Mouse (Mus musculus) c-Kit-positive CD71-positive TER-119-positive erythroid progenitor cells, embryonic 14.5 days (primary cell): ENCODE data around the gene Actrt2.

Source experiments
- DNase-seq: peaks from one replicate; pipeline ENCODE4 v3.0.0-alpha.2; 2013; ENCODE audit warnings: low spot score

Gene Actrt2

GRCm38 (mm10) chr4:154638320-154638886 lies 29.3 kb downstream of the Actrt2 start:
- DNase-seq = no peak

GRCm38 (mm10) chr4:154637468-154638319 lies 30.0 kb downstream of the Actrt2 start:
- no peak for DNase-seq

DNA sequence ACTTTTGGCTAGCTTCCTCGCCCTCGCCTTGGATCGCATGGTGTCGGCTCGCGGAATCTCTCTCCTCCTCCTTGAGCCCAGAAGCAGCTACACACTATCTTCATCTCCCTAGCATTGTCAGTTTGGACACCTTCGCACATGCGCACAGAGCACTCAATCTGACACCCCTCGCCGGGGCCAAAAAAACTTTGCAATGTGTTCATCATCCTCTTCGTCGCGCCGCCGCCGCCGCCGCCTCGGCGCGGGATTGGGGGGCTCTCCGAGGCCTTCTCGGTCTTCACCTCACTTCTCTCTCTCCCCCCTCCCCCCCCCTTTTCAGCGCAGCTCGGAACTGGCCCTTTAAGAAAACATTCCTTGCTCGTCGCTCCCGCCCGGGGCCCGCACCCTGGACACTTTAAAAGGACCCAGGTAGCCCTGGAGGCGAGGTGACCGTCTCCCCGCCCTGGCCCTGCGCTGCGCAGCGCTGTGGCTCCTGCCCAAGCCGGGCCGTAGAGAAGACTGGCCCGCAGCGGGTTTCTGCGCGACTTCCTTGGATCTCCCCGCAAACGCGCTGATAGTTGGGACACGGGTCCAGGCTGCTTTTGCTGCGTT lies 30.9 kb downstream of the Actrt2 start, which contains the start of gene Prdm16:
TSS of gene Prdm16 (minus strand) at position 153 of the 591 bp plus-strand sequence.
- no peak for DNase-seq

DNA sequence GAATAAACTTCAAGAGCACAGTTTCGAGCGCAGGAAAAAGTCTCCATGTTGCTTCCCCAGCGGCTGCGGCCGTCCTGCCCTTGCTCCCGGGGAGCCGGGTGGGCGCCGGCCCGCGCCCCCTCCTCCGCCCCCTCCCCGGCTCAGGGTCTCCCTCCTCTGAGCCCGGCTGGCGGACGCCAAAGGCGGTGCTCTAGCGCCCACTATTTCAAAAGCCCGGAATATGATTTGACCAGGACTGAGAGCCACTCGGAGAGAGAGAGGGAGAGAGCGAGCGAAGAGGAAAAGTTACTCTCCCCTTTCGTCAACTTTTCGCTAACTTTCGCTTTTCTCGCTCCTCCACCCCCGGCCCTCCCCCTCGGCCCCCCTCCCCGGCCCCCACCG lies 31.6 kb downstream of the Actrt2 start:
- DNase-seq = no peak

- DNase-seq = no peak
These were observed 32.2 kb downstream of the Actrt2 start for GRCm38 (mm10) chr4:154635241-154636052.

GRCm38 (mm10) chr4:154634470-154635240 lies 33.0 kb downstream of the Actrt2 start:
- DNase-seq = no peak

- DNase-seq = no peak
These were observed 33.7 kb downstream of the Actrt2 start for GRCm38 (mm10) chr4:154634001-154634400.

GRCm38 (mm10) chr4:154632800-154633764 lies 34.6 kb downstream of the Actrt2 start:
- DNase-seq = no peak

DNA sequence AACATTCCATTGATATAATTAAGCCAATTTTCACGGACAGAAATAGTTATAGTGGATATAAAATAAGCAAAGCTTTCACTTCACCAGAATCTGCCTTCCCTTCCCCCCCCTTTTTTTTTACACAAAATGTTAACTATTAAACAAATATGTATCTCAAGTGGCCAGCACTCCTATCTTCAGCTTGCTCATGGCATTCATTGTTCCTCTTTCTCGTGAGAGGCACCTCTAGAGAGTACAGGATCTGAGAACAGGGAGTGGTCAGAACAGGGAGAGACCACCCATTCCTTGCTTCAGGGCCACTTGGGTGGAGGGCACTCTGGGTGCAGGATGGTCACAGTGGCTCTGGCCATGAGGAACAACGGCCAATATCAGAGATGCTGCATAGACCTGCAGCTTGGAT lies 36.9 kb downstream of the Actrt2 start:
- DNase-seq = no peak

DNA sequence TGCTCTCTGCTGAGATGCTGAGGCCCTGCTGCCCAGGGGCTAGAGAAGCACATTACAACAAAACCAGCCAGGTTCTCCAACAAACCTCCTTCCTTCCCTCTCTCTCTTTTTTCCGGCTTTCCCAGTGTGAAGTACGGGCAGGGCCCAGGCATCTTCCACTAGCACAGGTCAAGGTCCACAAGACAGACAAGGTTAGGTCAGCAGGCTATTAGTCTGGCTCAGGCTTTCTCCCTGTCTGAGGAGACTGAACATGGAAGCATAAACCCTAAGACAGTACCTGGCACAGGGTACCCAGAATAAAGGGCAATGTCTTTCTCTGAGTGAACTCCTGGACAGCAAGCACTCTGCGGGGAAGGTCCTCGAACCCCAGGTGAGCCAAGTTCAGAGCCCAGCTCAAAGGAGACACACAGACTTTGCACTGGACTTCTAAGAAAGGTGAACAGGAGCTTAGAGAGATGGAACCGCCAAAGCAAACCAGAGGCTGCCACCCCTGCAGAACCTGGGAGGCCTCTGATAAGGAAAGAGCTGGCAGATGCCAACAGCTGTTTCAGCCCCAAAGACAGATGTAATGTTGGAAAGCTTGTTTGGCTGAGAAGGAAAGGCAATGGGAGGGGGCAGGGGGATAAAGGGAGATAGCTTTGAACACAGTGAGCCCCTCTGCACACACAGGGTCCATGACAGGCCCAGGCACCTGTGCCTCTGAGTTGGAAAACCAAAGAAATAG lies 40.1 kb downstream of the Actrt2 start:
- DNase-seq = no peak

GRCm38 (mm10) chr4:154626282-154626681 lies 41.4 kb downstream of the Actrt2 start:
- no peak for DNase-seq

GRCm38 (mm10) chr4:154625710-154626109 lies 42.0 kb downstream of the Actrt2 start:
- DNase-seq = no peak

DNA sequence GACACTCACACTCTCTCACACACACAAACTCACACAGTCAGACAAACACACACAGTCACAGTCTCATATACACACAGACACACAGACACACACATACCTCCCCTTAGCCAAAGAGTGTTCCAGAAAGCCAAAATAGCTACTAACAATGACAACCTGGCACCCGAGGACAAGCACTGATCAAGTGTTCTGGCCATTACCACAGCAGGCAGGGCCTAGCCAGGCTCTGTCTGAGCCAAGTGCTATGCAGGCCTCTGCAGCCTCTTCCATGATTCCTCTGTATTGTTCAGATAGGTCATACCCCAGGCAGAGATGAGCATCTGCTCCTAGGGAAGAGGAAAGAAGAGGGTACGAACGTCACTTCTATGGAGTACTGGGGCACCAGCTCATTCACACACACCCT lies 44.4 kb downstream of the Actrt2 start:
- DNase-seq = no peak

GRCm38 (mm10) chr4:154622521-154622920 lies 45.1 kb downstream of the Actrt2 start:
- DNase-seq = no peak
